Mouse (Mus musculus): ENCODE data around the gene Gatad2a.

The Gatad2a gene

DNA sequence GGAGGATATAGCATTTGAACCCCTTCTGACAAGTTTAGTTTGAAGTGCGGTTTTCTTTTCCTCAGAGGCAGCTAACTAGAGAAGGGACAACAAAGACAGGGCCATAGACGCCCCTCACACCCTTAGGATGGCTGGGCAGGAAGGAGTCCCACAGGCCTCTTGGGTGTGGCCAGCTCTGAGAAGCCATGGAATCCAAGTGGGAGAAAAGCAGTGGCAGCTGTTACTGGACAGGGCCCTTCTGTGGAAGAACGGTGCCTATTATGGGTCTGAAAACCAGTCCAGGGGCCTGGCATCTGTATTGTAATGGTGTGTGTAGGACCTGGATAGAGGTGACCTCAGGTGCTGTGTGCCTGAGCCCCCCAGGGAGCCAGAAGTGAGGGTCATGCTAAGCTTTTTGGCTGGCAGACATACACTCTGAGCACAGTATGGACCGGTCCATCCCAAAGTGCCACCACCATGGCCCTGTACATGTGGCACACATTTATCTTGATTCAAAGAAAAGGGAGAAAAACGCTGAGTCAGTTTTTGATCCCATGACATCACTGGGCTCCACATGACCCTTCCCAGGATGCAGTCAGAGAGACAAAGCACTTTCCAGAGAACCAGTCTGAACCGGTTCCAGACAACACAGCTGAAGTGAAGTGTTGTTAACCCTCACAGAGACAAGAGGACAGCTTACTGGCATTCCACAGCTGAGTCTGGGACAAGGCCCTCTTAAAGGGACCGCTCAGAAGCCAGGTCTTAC lies 60.0 kb downstream of the Gatad2a start:
- DNase-seq (ENCODE audit: low spot score), result no peak

DNA sequence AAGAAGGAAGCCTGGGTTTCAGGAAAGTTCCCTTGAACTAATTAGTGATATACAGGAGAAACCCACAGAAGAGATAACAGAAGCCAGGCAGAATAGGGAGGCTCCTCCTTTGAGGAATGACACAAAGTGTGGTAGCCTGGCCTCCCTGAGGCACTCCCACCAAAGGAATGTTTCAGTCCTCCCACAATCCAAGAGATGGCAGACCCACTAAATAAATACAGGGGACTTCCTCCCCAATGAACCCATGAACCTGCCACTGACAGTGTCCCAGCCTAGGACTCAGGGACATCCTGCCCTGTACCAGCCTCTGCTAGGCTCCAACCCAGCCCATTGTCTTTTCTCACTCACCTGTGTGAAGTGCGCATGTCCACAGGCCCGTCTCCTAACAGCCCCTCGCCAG lies 60.8 kb downstream of the Gatad2a start:
- no peak for DNase-seq (ENCODE audit: low spot score)

DNA sequence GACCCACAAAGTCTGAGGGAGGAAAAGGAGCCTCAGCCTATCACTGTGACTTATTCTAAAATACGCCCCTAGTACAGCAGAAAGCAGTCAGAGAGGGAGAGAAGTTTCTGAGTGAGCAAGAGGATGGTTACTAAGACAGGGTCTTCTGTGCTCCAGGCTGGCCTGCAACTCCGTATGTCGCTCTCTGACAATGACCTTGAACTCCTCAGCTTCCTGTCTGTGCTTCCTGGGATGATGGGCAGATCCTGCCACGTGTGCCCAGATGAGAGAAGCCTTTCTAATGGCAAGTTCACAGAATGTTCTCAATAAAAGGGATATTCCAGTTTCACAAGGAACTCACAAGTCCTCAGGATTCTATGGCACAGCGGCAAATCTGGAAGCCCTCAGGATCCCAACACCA lies 61.6 kb downstream of the Gatad2a start:
- DNase-seq (ENCODE audit: low spot score), result no peak

DNA sequence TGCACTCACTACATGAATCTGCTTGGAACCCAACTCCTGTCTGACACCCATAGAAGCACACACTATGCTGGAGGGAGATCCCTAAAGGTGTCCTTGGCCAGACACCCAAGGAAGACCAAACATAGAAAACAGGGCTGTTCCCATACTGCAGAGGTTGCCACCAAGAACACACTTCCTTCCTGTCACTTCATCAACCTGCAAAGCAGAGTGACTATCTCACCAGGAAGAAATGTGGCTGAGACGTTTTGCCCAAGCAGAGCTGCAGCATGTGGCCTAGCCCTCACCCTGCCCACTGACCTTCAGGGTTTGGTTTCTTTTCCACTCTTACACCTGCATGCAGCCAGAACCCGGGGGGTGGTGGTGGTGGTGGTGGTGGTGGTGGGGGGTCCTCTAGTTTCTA lies 62.4 kb downstream of the Gatad2a start:
- DNase-seq (ENCODE audit: low spot score), result no peak

DNA sequence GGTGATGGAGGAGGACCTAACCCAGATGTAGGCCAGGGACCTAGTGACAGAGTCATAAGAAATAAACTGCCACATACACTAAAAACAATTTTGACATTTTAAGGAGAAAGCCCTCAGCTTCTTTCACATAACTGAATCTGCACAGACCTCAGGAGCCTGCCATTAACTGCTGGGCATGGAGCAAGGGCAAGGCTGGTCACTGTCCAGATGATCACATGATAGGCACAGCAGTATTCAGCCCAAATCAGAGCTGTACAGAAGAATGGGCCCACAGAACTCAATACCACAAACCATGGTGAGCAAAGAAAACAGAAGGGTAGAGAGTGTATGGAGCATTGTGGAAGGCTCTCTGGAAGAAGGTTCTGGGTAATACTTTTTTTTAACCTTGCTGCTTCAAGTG lies 69.3 kb downstream of the Gatad2a start:
- no peak for DNase-seq (ENCODE audit: low spot score)

DNA sequence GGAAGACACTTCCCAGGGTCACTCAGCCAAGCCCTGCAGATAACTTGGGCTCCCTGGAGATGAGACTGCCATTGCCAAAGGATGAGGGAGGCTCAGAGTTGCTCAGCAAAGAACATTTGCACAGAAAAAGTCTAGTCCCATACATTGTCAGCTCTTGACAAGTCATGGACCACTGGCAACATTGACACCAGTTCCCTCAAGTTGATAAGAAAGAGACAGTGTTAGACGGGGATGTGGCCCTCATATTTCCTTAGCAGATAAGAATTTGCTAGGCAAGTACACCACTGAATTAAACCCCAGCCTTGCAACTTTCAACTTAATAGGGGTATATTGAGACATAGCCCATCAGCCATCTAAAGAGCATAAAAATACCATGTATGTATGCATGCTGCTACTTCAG lies 72.2 kb downstream of the Gatad2a start:
- no peak for DNase-seq (ENCODE audit: low spot score)

DNA sequence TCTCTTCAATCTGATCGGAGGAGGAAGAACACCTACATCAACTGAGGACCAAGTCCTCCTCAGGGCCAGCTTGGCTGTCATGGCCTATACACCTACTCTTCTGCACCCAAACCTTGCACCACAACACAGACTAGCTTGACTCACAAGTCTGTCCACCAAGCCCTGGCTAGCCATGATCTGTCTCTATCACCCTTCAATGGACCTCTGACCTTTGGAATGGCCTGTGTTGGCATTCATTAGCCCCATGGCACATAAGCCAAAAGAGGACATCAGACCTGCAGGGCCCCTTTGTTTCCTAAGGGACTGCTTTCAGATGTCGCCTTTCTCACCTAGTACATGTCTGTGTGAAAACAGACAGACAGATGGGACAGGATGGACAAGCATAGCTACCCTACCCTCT lies 75.0 kb downstream of the Gatad2a start:
- DNase-seq (ENCODE audit: low spot score), result no peak

DNA sequence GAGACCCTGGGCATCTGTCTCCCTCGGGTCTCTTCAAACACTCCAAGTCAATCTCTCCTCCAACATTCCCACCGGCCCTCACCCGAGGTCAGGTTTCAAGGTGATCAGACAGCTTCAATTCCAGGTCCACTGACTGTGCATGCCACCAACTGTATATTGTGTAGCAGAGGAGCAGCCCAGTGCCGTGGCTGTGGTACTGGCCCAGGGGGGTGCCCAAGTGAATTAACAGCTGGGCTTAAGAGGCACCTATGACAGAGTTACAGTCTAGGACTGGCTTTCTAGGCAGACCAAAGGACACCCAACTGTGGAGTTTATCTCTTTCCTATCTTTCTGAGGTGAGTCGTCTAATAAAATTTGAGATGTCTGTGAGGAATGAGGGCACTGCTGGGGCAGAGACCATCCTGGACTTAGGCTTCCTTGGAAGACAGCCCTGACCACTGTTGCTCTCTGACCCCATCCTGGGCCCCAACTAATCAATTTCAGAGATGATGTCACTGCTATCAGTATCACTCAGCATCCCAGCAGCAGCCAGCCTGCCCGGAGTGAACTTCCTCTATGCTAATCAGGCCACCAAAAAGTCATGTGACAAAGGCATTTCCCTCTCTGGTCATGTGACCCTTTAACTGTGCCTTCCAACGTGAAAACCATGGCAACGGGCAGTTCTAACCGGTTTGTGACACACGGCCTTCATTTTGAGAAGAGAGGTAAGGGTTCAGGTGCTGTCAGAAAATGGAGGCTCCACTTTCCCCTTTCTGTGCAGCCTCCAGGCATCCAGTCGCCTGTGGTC lies 76.1 kb downstream of the Gatad2a start:
- no peak for DNase-seq (ENCODE audit: low spot score)

DNA sequence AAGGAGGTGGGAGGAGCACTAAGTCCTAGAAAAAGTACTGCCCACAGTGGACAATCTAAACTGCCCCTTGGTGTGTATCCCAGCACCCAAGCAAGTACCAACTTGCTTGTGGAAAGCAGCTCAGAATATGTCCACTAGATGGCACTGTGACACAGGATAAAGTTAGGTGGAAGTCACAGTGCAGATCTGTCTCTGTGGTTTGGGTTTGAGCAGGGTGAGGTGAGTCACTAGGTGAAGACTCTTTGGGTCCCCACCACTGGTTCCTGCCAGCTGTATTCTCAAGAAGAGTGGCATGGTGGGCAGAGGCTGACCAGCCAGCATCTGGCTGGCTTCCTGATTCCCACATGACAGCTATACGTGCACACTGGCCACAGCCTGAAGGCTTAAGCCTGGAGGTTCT lies 77.2 kb downstream of the Gatad2a start:
- no peak for DNase-seq (ENCODE audit: low spot score)

DNA sequence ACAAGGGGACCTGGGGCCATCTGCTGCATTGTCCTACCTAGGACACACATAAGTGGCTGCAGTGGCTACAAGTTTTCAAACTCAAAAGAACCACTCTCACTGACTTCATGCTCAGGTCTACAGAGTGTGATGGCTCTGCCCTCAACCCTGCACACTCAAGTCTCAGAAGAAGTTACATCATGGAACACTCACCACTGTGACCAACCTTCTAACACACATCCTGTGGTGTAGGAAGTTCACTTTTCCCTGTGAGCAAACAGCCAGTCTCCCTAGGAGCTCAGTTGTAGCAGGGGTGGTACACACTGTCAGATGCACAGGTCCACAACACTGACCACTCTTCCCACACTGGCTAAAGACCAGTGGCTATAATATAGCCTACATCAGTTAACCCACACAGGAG lies 77.7 kb downstream of the Gatad2a start:
- DNase-seq (ENCODE audit: low spot score), result no peak

DNA sequence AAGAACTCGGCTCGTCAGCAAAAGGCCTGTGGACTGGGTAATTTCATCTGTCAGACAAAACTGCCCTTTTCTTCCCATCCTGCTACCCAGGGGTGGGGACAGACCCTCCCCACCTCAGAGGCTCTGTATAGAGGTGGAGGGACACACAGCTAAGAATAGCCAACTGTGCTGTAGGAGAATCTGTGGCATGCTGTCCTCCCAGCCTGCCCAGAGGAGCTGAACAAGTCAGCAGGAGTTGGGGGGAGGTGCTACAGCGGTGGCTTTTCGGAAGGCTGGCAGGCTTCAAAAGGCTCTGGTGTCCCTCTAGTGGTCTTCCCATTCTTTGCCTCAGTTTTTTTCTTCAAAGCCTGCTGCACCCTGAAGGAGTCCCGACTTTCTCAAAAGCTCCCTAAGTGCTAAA lies 80.4 kb downstream of the Gatad2a start:
- DNase-seq (ENCODE audit: low spot score), result no peak

DNA sequence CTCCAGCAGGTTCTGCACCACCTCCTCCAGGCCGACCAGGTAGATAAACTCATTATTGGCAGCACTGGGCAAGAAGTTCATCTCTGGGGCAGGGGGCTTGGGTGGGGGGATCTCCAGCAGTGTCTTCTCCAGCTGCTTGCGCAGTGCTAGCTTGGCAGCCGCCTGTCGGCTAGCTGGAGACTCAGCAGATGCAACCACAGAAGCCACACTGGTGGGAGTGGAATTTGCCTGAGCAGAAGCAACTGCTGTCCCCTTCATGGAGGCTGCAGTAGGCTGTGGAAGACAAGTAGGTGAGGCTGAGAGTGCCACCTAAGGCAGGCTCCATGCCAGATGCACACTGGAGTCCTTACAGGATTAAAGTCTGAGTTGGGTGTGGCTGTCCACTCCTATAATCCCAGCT lies 81.7 kb downstream of the Gatad2a start:
- DNase-seq (ENCODE audit: low spot score), result no peak

DNA sequence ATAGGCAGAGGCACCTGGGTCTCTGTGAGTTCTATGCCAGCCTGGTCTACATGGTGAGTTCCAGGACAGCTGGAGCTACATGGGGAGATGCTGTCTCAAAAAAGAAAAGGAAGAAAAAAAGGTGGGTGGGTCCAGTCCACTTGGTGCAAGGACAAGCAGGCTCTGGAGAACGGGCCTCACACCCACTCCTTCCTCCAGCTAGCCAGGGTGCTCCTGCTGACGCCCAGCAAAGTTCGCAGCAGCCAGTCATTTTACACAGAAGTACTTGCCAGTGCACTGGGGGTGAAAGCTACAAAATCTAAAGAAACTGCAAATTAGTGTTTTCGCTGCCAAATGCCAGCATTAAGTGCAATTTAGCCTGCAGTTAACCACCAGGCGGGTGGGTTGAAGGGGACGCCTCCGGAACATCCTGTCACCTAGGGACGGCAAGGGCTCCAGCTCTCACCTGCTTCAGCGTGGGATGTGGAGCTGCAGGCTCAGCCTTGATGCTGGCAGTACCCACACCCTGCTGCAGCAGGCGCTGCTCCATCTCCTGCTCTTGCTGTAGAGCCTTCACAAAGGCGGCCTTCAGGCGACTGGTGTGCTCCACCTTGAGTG lies 83.6 kb downstream of the Gatad2a start:
- no peak for DNase-seq (ENCODE audit: low spot score)

DNA sequence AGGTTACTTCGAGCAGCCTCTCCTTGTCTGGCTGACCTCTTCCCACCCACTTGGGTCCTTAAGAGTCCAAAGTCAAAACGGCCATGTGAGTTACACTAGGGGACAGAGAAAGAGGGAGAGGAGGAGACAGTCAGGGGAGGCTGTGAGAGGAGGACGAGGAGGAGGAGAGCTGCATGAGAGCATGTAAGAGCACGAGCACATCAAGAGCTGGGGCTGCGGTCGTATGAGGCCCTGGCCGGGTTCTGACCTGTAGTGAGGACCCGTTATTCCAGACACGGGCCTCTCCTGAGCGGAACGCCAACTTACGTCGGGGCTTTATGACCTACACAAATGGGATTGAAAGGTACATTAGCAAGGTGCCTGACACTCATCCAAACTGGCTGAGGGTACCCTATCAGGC lies 84.3 kb downstream of the Gatad2a start:
- DNase-seq (ENCODE audit: low spot score), result no peak

DNA sequence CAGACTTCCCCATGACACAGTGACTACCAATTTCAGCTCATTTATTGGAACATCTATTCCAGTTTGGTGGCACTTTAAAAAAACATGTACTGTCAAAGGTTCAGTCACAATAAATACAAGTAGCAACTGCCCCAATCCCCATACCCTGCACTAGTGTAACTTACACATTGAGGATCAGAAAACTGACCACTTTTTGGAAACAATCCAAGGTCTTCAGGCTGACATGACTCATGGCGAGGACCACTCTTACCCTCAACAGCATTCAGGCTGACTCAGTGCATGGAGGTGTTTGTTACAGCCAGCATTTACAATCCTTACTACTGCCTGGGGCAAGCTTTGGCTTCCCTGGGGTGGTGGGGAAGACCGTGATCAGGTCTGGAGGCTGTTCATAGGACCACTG lies 89.1 kb downstream of the Gatad2a start:
- DNase-seq (ENCODE audit: low spot score), result no peak

DNA sequence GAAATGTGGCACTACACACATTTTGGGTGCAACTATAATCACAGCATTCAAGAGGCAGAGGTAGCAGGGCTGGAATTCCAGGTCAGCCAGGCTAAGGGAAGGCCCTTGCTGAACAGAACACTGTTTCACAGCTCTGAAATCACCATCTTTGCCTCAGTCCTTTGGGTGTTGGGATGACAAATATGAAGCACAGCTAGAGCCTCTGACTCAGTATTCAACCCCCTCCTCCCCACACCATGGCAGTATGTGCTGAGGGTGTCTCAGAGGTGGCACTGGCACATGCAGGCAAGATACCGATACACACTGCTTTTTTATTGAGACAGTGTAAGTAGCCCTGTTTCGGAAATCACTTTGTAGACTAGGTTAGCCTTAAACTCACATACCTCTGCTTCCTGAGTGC lies 89.9 kb downstream of the Gatad2a start:
- DNase-seq (ENCODE audit: low spot score), result no peak

DNA sequence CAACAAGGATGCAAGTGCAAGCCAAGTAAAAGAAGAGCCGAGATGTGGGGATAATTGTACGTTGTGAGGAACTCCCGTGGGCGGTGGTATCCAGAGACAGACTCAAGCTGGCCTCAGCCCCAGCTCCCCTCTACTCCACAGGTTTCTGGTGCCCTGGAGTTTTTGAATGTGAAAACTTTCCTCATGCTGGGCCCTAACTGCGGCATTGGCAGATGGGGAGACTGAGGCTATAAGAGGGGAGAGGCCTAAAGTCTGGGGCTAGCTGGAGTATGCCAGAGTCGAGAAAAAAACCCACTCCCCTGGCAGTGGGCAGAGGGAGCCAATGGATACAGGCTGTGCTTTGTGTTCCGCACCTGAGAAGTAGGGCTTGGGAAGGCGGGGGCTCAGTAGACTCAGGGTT lies 92.1 kb downstream of the Gatad2a start:
- DNase-seq (ENCODE audit: low spot score), result no peak

DNA sequence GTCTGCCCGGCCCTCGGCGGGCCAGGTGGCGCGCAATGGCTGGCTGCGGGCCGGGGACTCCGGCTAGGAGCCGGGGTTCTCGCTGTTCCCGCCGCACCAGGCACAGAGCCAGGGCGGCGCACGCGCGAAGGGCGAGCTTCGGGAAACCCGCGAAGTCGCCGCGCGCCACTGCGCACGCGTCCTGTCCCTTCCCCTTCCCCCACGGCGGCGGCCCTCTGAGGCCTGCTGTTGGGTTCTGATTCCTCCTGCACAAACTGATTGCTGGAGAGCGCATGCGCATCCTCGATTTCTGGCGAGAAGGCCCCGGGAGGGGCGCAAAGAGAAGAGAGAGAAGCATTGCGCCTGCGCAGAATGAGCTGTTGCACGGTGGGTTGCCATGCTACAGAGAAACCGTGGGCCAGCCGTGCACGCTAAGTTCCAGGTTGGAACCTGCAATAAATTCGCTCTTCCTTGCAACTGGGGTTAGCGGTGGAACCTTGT lies 93.1 kb downstream of the Gatad2a start:
- DNase-seq (ENCODE audit: low spot score), result peak; percentile 96

DNA sequence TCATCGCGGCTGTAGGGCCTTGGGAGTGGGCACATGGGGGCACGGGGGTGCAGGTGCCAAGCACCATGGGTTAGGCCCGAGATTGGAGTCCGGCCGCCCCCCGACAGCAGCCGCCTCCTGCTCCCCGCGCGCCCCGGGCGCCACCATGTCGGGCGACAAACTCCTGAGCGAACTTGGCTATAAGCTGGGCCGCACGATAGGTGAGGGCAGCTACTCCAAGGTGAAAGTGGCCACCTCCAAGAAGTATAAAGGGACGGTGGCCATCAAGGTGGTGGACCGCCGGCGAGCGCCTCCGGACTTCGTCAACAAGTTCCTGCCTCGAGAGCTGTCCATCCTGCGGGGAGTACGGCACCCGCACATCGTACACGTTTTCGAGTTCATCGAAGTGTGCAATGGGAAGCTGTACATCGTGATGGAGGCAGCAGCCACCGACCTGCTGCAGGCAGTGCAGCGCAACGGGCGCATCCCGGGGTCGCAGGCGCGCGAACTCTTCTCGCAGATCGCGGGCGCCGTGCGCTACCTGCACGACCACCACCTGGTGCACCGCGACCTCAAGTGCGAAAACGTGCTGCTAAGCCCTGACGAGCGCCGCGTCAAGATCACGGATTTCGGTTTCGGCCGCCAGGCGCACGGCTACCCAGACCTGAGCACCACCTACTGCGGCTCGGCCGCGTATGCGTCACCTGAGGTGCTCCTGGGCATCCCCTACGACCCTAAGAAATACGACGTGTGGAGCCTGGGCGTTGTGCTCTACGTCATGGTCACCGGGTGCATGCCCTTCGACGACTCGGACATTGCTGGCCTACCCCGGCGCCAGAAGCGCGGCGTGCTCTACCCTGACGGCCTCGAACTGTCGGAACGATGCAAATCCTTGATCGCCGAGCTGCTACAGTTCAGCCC lies 93.8 kb downstream of the Gatad2a start, which contains the start of the genes Tssk6, Ndufa13 and Yjefn3:
Gene Tssk6, plus strand, starts transcription at position 22 of the 900 bp plus-strand sequence.
Gene Ndufa13, minus strand, starts transcription at position 396 of the 900 bp plus-strand sequence.
Gene Yjefn3, minus strand, starts transcription at position 550 of the 900 bp plus-strand sequence.
- no peak for DNase-seq (ENCODE audit: low spot score)

DNA sequence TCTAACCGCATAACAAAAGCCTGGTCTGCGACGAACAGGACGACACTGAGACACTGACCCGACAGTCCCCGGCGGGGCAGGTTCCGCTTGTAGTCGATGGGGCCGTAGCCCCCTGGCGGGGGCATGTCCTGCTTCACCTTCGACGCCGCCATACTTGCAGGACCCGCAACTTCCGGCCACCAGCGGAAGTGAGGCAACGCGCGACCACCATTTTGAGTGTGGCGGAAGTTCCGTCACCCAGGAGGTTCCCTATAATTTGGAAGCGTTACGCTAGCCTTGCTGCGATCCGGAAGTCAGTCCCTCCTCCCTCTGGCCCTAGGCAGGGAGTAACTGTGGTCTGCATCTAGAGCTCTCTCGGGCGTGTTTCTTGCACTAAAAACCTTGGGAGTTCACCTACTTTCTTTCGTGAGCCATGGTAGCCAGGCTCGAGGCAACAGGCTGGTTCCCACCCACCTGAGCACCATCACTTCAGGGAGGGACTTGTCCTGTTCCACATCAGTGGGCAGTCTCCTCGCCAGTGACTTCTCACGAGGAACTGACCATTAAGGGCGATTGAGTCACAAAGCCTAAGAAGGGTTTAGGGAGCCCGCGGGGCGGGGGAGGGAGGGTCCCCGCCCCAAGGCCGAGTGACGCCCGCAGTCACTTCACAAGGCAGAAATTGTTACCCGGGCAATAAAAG lies 94.6 kb downstream of the Gatad2a start:
- peak; percentile 89 for DNase-seq (ENCODE audit: low spot score)

DNA sequence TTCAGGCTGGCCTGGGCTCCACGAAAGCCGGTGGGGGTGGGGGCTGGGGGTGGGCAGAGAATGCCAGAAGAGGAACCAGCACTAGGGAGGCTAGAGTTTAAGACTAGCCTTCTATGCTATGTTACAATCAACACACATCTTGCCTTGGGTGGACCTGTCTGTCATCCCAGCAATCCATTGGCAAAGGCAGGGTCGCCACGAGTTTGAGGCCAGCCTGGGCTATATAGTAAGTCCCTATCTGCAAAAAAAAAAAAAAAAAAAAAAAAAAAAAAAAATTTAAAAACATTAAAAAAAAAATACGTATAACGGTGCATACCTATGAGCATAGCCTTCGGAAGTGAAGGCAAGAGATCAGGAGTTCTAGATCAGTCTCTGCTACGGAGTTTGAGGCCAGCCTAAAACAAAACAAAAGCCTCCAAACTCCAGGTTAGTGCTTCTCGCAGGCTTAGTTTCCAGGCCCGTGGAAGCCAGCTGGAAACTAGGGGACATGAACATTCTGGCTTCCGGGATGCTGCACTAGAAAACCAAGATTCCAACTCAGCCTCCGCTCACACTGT lies 95.2 kb downstream of the Gatad2a start:
- no peak for DNase-seq (ENCODE audit: low spot score)

All from urinary bladder, postnatal 10 days (tissue).